Mouse (Mus musculus) heart, postnatal 0 days (tissue): ENCODE results near the gene Cyb561d1. TPM values are rescaled to one million over a fixed set of nuclear protein-coding genes. Genes with fewer than 3 reads are reported as not detected.
A peak's percentile ranks its signal among the peaks of the same experiment; 100 is the strongest.

Experiments
- ATAC-seq: fragments of 200-750 bp; cut with Nextera tagmentation; 2 replicates; pipeline ENCODE4 v1.8.0; 2017; ENCODE audit warnings: low read depth, moderate number of reproducible peaks, moderate library complexity; ENCODE audit not compliant: insufficient read depth
- DNase-seq: peaks from one replicate; pipeline ENCODE4 v3.0.0-alpha.2; 2016; ENCODE audit warnings: low spot score
- H3K27ac ChIP-seq: fragments of 300-500 bp; sonication (generic); 2 replicates; pipeline ENCODE4 v1.5.1; 2014; ENCODE audit warnings: low read depth, mild to moderate bottlenecking
- H3K27me3 ChIP-seq: fragments of 300-500 bp; sonication (generic); 2 replicates; pipeline ENCODE4 v1.6.1; 2014; ENCODE audit warnings: low read length, mixed read lengths; ENCODE audit not compliant: control insufficient read depth, insufficient read depth
- H3K36me3 ChIP-seq: fragments of 300-500 bp; sonication (generic); replicated peaks from 2 replicates; pipeline ENCODE4 v1.6.1; 2014; ENCODE audit warnings: low read length, mixed read lengths; ENCODE audit not compliant: control insufficient read depth, insufficient read depth
- H3K4me1 ChIP-seq: fragments of 300-500 bp; sonication (generic); 2 replicates; pipeline ENCODE4 v1.6.1; 2014; ENCODE audit warnings: antibody characterized with exemption; ENCODE audit not compliant: control insufficient read depth, insufficient read depth
- H3K4me2 ChIP-seq: fragments of 300-500 bp; sonication (generic); 2 replicates; pipeline ENCODE4 v1.6.1; 2014; ENCODE audit warnings: low read depth, mild to moderate bottlenecking, low read length, moderate library complexity
- H3K4me3 ChIP-seq: fragments of 300-500 bp; sonication (generic); 2 replicates; pipeline ENCODE4 v1.5.1; 2014; ENCODE audit warnings: low read depth, low read length
- H3K9ac ChIP-seq: fragments of 300-500 bp; sonication (generic); replicated peaks from 2 replicates; pipeline ENCODE4 v1.6.1; 2014; ENCODE audit warnings: low read depth, low read length, mixed read lengths
- H3K9me3 ChIP-seq: fragments of 300-500 bp; sonication (generic); replicated peaks from 2 replicates; pipeline ENCODE4 v1.6.1; 2016; ENCODE audit warnings: low read length; ENCODE audit not compliant: control insufficient read depth
- CTCF ChIP-seq: IDR thresholded peaks from 2 replicates; pipeline ENCODE4 v1.5.1; 2016; ENCODE audit warnings: antibody characterized with exemption, control low read depth, low read depth
- EP300 ChIP-seq: IDR thresholded peaks from 2 replicates; pipeline ENCODE4 v1.6.1; 2016; ENCODE audit warnings: antibody characterized with exemption, low read depth
- WGBS: fragments of 180-500 bp; shearing (Covaris S2); extraction: QIAGEN DNeasy Blood & Tissue Kit; methylation state at CpG from one replicate; pipeline ENCODE4 v1.1.7; 2014; 5-methylcytosine and 5-hydroxymethylcytosine counted together
- polyA plus RNA-seq: library from polyadenylated mRNA; unstranded; fragments of >200 nt; fragmentation: Nextera tagmentation; extraction: Ambion mirVana; gene quantifications from 2 replicates; pipeline ENCODE4 v1.2.1, GENCODE M21; 2015
- total RNA-seq: library from RNA; depleted of rRNA; stranded (reverse); fragments of >200 nt; gene quantifications from 2 replicates; pipeline ENCODE4 v1.2.3, GENCODE M21; 2014; ENCODE audit warnings: low replicate concordance

The Cyb561d1 gene
- total and polyA plus RNA-seq, 2 experiments from 2014 or later = 3.5 to 4.7 TPM

DNA sequence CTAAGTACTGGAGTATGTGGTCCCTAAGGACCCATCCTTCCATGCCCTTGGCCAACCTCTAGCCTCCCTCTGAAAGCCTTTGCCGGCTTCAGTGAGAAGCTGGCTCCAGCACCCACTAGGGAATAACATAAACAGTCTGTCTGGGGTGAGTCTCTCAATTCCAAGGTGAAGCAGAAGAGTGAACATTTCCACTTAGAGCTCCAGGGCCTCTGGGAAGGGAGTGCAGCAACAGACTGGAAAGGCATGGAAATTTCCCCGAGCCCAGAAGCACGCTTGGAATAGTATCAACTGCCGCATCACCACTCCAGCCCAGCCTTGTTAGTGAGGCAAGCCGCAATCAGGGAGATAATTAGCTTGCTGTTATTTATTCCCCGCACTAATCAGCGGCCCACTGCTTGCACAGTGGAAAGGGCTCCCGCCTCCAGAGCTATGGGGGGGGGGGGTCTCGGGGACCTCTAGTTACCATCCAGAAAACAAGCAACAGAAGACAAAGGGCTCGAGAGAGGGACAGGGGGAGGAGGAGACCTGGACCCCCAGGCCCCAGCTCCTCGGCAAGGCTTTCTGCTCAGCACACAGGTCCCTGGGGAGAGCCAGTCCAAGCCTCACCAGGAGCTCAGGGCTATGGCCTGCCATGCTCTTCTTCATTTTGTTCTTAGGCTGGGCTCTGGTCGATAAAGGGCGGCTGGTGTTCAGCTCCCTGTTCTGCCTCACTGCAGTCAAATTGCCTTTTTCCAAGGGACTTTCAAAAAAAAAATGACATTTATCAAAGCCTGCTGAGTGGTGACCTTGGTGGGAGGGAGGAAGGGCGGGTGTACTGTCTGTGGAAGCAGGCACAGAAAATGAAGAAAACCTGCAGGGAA is 26.1 kb downstream of the Cyb561d1 start:
- Histone ChIP-seq H3K4me2 (no peak overlapping the region), H3K36me3 (no peaks in the 10 kb centered on the region), H3K4me1 (no peaks in the 10 kb centered on the region; the same call in 1 of the 2 replicates), H3K27ac (no peak overlapping the region), H3K27me3 (0 out of 2 replicates have a peak, but pooled peaks cover 5% of the 10 kb centered on the region), H3K9ac (no peak overlapping the region), H3K4me3 (no peak overlapping the region), H3K9me3 (no peaks in the 10 kb centered on the region)
- WGBS = 23% methylated on average over 13 of the region's 14 CpGs
- peak; percentile 72 for ATAC-seq
- no peak for DNase-seq
- TF ChIP-seq EP300 (no peak), CTCF (no peak)

- Histone ChIP-seq H3K36me3 (no peaks in the 10 kb centered on the region), H3K9ac (no peak overlapping the region), H3K4me1 (no peaks in the 10 kb centered on the region), H3K9me3 (no peaks in the 10 kb centered on the region), H3K27ac (no peak overlapping the region), H3K4me2 (no peak overlapping the region), H3K4me3 (no peak overlapping the region), H3K27me3 (0 out of 2 replicates have a peak, but pooled peaks cover 5% of the 10 kb centered on the region)
- no peak for DNase-seq
- no peak for ATAC-seq
- WGBS = 51% methylated on average over 3 of the region's 3 CpGs
- TF ChIP-seq EP300 (no peak), CTCF (no peak)
Observed at GRCm38 (mm10) chr3:108169199-108169598, 31.8 kb downstream of the Cyb561d1 start.

- Histone ChIP-seq H3K4me2 (no peak overlapping the region), H3K36me3 (no peaks in the 10 kb centered on the region), H3K27ac (no peak overlapping the region), H3K9me3 (no peaks in the 10 kb centered on the region), H3K4me3 (no peak overlapping the region), H3K9ac (no peak overlapping the region), H3K27me3 (0 out of 2 replicates have a peak, but pooled peaks cover 5% of the 10 kb centered on the region), H3K4me1 (no peaks in the 10 kb centered on the region)
- no peak for TF ChIP-seq EP300
- TF ChIP-seq CTCF = no peak
- WGBS = 51% methylated on average over 14 of the region's 14 CpGs
- ATAC-seq (no peak), DNase-seq (no peak)
Observed at GRCm38 (mm10) chr3:108167499-108167898, 33.5 kb downstream of the Cyb561d1 start.

GRCm38 (mm10) chr3:108166486-108167211 is 34.4 kb downstream of the Cyb561d1 start:
- no peaks in the 10 kb centered on the region for H3K27me3 ChIP-seq
- H3K9ac ChIP-seq = no peak overlapping the region

GRCm38 (mm10) chr3:108165532-108166315 is 35.3 kb downstream of the Cyb561d1 start:
- no peak for DNase-seq
- no peak; the same call in 1 of the 2 replicates for ATAC-seq

More at GRCm38 (mm10) chr3:108166486-108167211, 34.4 kb downstream of the Cyb561d1 start:
- ATAC-seq = peak; percentile 53; the same call in 1 of the 2 replicates
- DNase-seq = no peak
- 38% methylated on average over 10 of the region's 11 CpGs for WGBS
- Histone ChIP-seq H3K4me2 (no peak overlapping the region), H3K36me3 (no peaks in the 10 kb centered on the region), H3K4me1 (no peaks in the 10 kb centered on the region), H3K27ac (no peak overlapping the region), H3K9me3 (no peaks in the 10 kb centered on the region), H3K4me3 (no peak overlapping the region)
- TF ChIP-seq EP300 = no peak
- peak; percentile 16; the same call in 1 of the 2 replicates for TF ChIP-seq CTCF

More at GRCm38 (mm10) chr3:108165532-108166315, 35.3 kb downstream of the Cyb561d1 start:
- no peaks in the 10 kb centered on the region for H3K36me3 ChIP-seq
- 66% methylated on average over 10 of the region's 10 CpGs for WGBS
- no peak overlapping the region for H3K9ac ChIP-seq
- no peak overlapping the region for H3K27ac ChIP-seq
- H3K27me3 ChIP-seq = no peaks in the 10 kb centered on the region
- no peaks in the 10 kb centered on the region for H3K9me3 ChIP-seq
- no peaks in the 10 kb centered on the region for H3K4me1 ChIP-seq
- H3K4me2 ChIP-seq = no peak overlapping the region
- no peak overlapping the region for H3K4me3 ChIP-seq
- no peak for TF ChIP-seq CTCF
- TF ChIP-seq EP300 = no peak
